Mouse (Mus musculus) activated CD4-positive, CD25-positive, alpha-beta regulatory T cell, adult 4 months (primary cell): Measurements from ENCODE around the gene Olfr705. TPM values are rescaled to one million over a fixed set of nuclear protein-coding genes. Genes with fewer than 3 reads are reported as not detected.
"Not testable (repeated sequence)": the region's sequence is repeated elsewhere in the genome, so short reads cannot be mapped to it uniquely, and the experiment has no call there.

ENCODE experiments used
- ATAC-seq: one replicate; pipeline ENCODE4 v1.8.0; 2017
- polyA plus RNA-seq, 2 experiments: library from polyadenylated mRNA; unstranded; fragments of 100-300 nt; shearing (Covaris generic); gene quantifications; one replicate each; pipeline ENCODE4 v1.2.1; 2017

The Olfr705 gene
- not detected for polyA plus RNA-seq

GRCm38 (mm10) chr7:106876791-106877190 lies at the start of gene Olfr705:
TSS of gene Olfr705 (minus strand) at chr7:106876891.
- ATAC-seq = no peak

GRCm38 (mm10) chr7:106920961-106921360 lies 44.3 kb upstream of the Olfr705 start:
- not testable (repeated sequence) for ATAC-seq

GRCm38 (mm10) chr7:106907676-106908075 lies 31.0 kb upstream of the Olfr705 start, which contains the start of gene Olfr1532-ps1:
TSS of gene Olfr1532-ps1 (plus strand) at chr7:106908001.
- no peak for ATAC-seq

DNA sequence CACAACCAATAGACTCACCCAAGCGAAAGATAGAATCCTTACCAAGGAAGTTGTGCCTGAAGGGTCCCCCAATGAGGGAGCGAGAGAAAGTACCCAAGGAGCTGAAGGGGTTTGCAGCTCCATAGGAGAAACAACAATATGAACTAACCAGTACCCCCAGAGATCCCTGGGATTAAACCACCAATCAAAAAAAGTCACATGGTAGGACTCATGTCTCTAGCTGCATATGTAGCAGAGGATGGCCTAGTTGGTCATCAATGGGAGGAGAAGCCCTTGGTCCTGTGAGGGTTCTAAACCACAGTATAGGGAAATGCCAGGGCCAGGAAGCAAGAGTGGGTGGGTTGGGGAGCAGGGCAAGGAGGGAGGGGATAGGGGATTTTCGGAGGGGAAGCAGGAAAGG lies 24.4 kb upstream of the Olfr705 start, which contains the start of gene Olfr707:
Gene Olfr707 (minus strand): TSS at position 101 of the 400 bp plus-strand sequence.
- not testable (repeated sequence) for ATAC-seq

DNA sequence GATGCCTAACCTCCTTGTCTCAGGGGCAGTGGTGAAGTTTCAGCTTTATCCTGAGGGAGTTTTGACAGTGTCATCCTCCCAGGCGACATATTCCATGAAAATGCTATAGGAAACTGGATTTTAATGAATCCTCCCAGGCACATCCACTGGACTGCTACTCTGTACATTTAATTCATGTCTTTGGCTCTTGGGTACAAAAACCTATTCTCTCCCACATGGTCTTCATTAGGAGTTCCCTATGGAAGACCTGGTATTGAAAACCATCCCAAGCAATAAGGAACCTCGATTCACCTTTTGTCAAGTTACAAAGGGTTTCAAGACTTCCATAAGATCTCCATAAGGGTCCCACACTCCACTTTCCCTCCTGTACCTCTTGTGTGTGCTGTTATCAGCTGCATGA lies 11.4 kb upstream of the Olfr705 start, which contains the start of gene Olfr706:
Gene Olfr706 (minus strand): TSS at position 101 of the 400 bp plus-strand sequence.
- ATAC-seq = no peak

- ATAC-seq = no peak
These were observed 13.8 kb downstream of the Olfr705 start, which contains the start of gene Olfr704 for GRCm38 (mm10) chr7:106862885-106863284. TSS of gene Olfr704 (plus strand) at chr7:106863185.

GRCm38 (mm10) chr7:106843060-106843459 lies 33.6 kb downstream of the Olfr705 start, which contains the start of gene Olfr703:
TSS of gene Olfr703 (plus strand) at chr7:106843360.
- no peak for ATAC-seq

GRCm38 (mm10) chr7:106833793-106834192 lies 42.9 kb downstream of the Olfr705 start, which contains the start of gene Olfr702:
TSS of gene Olfr702 (minus strand) at chr7:106833893.
- no peak for ATAC-seq

Other genes with a start within 250 kb of the Olfr705 start
- not detected for gene Olfr693, start 196.3 kb downstream of the Olfr705 start, polyA plus RNA-seq
- not detected for gene Olfr694, start 185.1 kb downstream of the Olfr705 start, polyA plus RNA-seq
- gene Olfr695, start 160.5 kb downstream of the Olfr705 start, polyA plus RNA-seq = not detected
- gene Olfr697, start 134.4 kb downstream of the Olfr705 start, polyA plus RNA-seq = not detected
- under 1 TPM in 1 of 2 experiments, not detected in 1; 0.85 TPM for gene Olfr698, start 121.5 kb downstream of the Olfr705 start, polyA plus RNA-seq
- not detected for gene Olfr699, start 83.7 kb downstream of the Olfr705 start, polyA plus RNA-seq
- gene Olfr700, start 68.1 kb downstream of the Olfr705 start, polyA plus RNA-seq = not detected
- gene Olfr701, start 62.8 kb downstream of the Olfr705 start, polyA plus RNA-seq = not detected
- gene Olfr702, start 43.0 kb downstream of the Olfr705 start, polyA plus RNA-seq = not detected
- not detected for gene Olfr703, start 33.5 kb downstream of the Olfr705 start, polyA plus RNA-seq
- not detected for gene Olfr704, start 13.7 kb downstream of the Olfr705 start, polyA plus RNA-seq
- gene Olfr706, start 11.3 kb upstream of the Olfr705 start, polyA plus RNA-seq = not detected
- gene Olfr707, start 24.4 kb upstream of the Olfr705 start, polyA plus RNA-seq = not detected
- gene Olfr1532-ps1, start 31.1 kb upstream of the Olfr705 start, polyA plus RNA-seq = not detected
- not detected for gene Olfr709-ps1, start 55.3 kb upstream of the Olfr705 start, polyA plus RNA-seq
- not detected for gene Olfr710, start 71.4 kb upstream of the Olfr705 start, polyA plus RNA-seq
- gene Olfr6, start 87.0 kb upstream of the Olfr705 start, polyA plus RNA-seq = under 1 TPM in 1 of 2 experiments, not detected in 1; 0.08 TPM
- not detected for gene Olfr711, start 98.6 kb upstream of the Olfr705 start, polyA plus RNA-seq
- not detected for gene Olfr2, start 129.2 kb upstream of the Olfr705 start, polyA plus RNA-seq
- gene Olfr713, start 154.3 kb upstream of the Olfr705 start, polyA plus RNA-seq = not detected
- gene Olfr714, start 194.1 kb upstream of the Olfr705 start, polyA plus RNA-seq = not detected
- not detected for gene Olfr17, start 216.3 kb upstream of the Olfr705 start, polyA plus RNA-seq
- gene Olfr715b, start 233.5 kb upstream of the Olfr705 start, polyA plus RNA-seq = not detected